Mouse (Mus musculus) forebrain, embryonic 13.5 days (tissue): ENCODE measurements at regions not wholly inside any gene's neighbourhood (a gene's known extent, or its start where the extent isn't known, plus 50 kb on each side); places are given as distances from the start of the nearest gene placed in this dataset.
A peak's percentile ranks its signal among the peaks of the same experiment; 100 is the strongest.

ENCODE experiments used
- ATAC-seq: fragments of 200-750 bp; cut with Nextera tagmentation; 2 replicates; pipeline ENCODE4 v1.8.0; 2017
- H3K27ac ChIP-seq: fragments of 300-500 bp; sonication (generic); 2 replicates; pipeline ENCODE4 v1.5.1; 2015; ENCODE audit warnings: inconsistent platforms, mild to moderate bottlenecking, moderate library complexity
- H3K27me3 ChIP-seq: fragments of 300-500 bp; sonication (generic); 2 replicates; pipeline ENCODE4 v1.6.1; 2015; ENCODE audit warnings: mild to moderate bottlenecking, inconsistent platforms
- H3K36me3 ChIP-seq: fragments of 300-500 bp; sonication (generic); 2 replicates; pipeline ENCODE4 v1.6.1; 2015; ENCODE audit warnings: mild to moderate bottlenecking, inconsistent platforms; ENCODE audit not compliant: poor library complexity, severe bottlenecking
- H3K4me1 ChIP-seq: fragments of 300-500 bp; sonication (generic); 2 replicates; pipeline ENCODE4 v1.6.1; 2015; ENCODE audit warnings: inconsistent platforms
- H3K4me2 ChIP-seq: fragments of 300-500 bp; sonication (generic); 2 replicates; pipeline ENCODE4 v1.6.1; 2015; ENCODE audit warnings: inconsistent platforms, mild to moderate bottlenecking, moderate library complexity
- H3K4me3 ChIP-seq: fragments of 300-500 bp; sonication (generic); 2 replicates; pipeline ENCODE4 v1.5.1; 2015; ENCODE audit warnings: mild to moderate bottlenecking, inconsistent platforms
- H3K9ac ChIP-seq: fragments of 300-500 bp; sonication (generic); 2 replicates; pipeline ENCODE4 v1.6.1; 2015; ENCODE audit warnings: mild to moderate bottlenecking, inconsistent platforms
- H3K9me3 ChIP-seq: fragments of 300-500 bp; sonication (generic); replicated peaks from 2 replicates; pipeline ENCODE4 v1.6.1; 2016; ENCODE audit warnings: inconsistent platforms
- WGBS: fragments of 180-500 bp; shearing (Covaris S2); methylation state at CpG from one replicate; pipeline ENCODE4 v1.1.7; 2015; 5-methylcytosine and 5-hydroxymethylcytosine counted together

DNA sequence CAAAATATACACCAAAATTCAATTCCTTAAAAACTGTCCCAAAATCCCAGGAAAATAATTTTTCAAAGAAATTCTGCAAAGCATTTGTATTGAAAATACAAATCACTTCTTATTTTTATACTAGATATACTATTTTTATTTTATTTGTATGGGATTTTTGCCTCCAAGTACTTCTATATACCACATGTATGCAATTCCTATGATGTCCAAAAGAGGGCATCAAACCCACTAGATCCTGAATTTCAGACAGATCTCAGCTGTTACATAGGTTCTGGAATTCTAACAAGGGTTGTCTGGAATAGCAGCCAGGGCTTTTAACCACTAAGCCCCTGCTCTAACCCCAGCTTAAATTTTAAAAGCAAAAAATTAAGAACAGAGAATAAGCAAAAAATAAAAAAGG, 185.2 kb upstream of the Dgkb start:
- Histone ChIP-seq H3K4me3 (no peak overlapping the region), H3K27me3 (no peaks in the 10 kb centered on the region), H3K4me2 (no peak overlapping the region), H3K36me3 (no peaks in the 10 kb centered on the region), H3K27ac (no peak overlapping the region), H3K9ac (no peak overlapping the region), H3K9me3 (no peaks in the 10 kb centered on the region), H3K4me1 (no peaks in the 10 kb centered on the region)
- no peak for ATAC-seq

DNA sequence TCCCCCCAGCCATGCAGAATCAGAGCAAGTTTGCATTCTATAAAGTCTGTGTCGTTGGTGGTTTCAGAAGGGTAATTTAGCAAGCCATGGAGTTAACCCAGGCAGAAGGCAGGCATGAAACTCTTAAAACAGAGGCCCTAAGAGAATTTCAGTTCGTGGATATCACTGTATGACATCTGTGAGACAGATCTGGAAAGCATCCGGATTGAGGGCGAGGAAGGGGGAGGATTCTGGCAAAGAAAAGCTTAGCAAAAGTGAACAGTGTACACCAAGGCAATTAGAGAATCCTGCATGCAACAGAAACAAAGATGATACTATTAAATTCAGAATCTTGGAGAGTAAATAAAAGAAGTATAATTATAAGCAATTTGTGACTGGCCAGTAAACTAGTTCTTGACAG, 184.2 kb upstream of the Dgkb start:
- no peaks in the 10 kb centered on the region for H3K9me3 ChIP-seq
- no peak overlapping the region for H3K4me2 ChIP-seq
- WGBS: 85% methylated on average over 4 of the region's 4 CpGs
- no peaks in the 10 kb centered on the region for H3K27me3 ChIP-seq
- H3K4me3 ChIP-seq: no peak overlapping the region
- no peaks in the 10 kb centered on the region for H3K4me1 ChIP-seq
- no peak for ATAC-seq
- no peak overlapping the region for H3K9ac ChIP-seq
- H3K27ac ChIP-seq: no peak overlapping the region
- H3K36me3 ChIP-seq: no peaks in the 10 kb centered on the region

GRCm38 (mm10) chr12:37646186-37646585, 171.3 kb upstream of the Dgkb start:
- no peak overlapping the region for H3K4me2 ChIP-seq
- no peak overlapping the region for H3K4me3 ChIP-seq
- ATAC-seq: no peak
- no peak overlapping the region for H3K27ac ChIP-seq
- H3K9ac ChIP-seq: no peak overlapping the region
- no peaks in the 10 kb centered on the region for H3K27me3 ChIP-seq
- no peaks in the 10 kb centered on the region for H3K36me3 ChIP-seq
- H3K4me1 ChIP-seq: no peaks in the 10 kb centered on the region
- H3K9me3 ChIP-seq: no peaks in the 10 kb centered on the region
- 65% methylated on average over 3 of the region's 3 CpGs for WGBS

DNA sequence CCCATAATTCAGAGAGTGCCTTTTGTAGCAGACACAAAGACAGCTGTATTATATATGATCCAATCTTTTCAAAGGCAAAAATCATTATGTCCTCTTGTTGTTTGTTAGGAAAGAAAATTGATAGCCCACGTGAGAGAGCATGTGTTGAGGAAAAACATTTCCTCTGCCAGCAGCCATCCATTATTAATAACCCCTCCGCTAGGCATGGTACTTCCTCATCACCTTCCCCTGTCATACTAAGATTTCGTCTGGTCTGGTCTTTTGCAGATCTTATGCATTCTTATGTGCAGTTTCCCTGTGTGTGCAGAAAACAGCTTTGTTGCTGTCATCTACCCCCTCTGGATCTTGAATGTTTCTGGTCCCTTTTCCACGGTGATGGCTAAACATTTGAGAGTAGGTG, 164.2 kb upstream of the Dgkb start:
- H3K27me3 ChIP-seq: no peaks in the 10 kb centered on the region
- ATAC-seq: peak; percentile 30; the same call in 1 of the 2 replicates
- H3K4me3 ChIP-seq: no peak overlapping the region
- H3K4me2 ChIP-seq: no peak overlapping the region
- no peaks in the 10 kb centered on the region for H3K36me3 ChIP-seq
- H3K9ac ChIP-seq: no peak overlapping the region
- H3K4me1 ChIP-seq: no peaks in the 10 kb centered on the region
- H3K9me3 ChIP-seq: no peaks in the 10 kb centered on the region
- WGBS: 73% methylated on average over 4 of the region's 4 CpGs
- H3K27ac ChIP-seq: no peak overlapping the region

- Histone ChIP-seq H3K4me3 (no peak overlapping the region), H3K27me3 (no peaks in the 10 kb centered on the region), H3K9ac (no peak overlapping the region), H3K9me3 (no peaks in the 10 kb centered on the region), H3K4me1 (no peaks in the 10 kb centered on the region), H3K4me2 (no peak overlapping the region), H3K36me3 (no peaks in the 10 kb centered on the region), H3K27ac (no peak overlapping the region)
- no peak for ATAC-seq
Measured at GRCm38 (mm10) chr12:37654256-37654655, 163.3 kb upstream of the Dgkb start.

DNA sequence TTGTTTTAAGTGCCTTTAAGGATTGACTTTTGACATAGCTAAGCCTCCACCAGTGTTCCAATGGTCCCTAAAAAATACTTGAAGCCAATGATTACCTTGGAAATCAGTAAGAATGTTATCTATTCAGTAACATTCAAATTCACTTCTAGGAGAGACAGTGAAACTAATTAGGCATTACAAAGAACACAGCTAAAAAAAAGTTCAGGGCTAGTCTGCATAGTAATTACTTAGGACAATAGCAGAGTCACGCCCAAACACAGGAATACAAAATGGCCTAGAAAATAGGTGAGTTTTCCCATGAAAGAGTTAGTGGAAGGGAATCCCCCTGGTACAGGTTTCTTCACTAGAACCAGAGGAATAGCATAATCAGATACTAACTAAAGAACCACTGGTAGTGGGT, 157.5 kb upstream of the Dgkb start:
- no peak for ATAC-seq
- Histone ChIP-seq H3K4me3 (no peak overlapping the region), H3K4me2 (no peak overlapping the region), H3K4me1 (no peaks in the 10 kb centered on the region), H3K36me3 (no peaks in the 10 kb centered on the region), H3K9ac (no peak overlapping the region), H3K27me3 (no peaks in the 10 kb centered on the region), H3K27ac (no peak overlapping the region), H3K9me3 (no peaks in the 10 kb centered on the region)
- 57% methylated on average over 1 of the region's 1 CpGs for WGBS

DNA sequence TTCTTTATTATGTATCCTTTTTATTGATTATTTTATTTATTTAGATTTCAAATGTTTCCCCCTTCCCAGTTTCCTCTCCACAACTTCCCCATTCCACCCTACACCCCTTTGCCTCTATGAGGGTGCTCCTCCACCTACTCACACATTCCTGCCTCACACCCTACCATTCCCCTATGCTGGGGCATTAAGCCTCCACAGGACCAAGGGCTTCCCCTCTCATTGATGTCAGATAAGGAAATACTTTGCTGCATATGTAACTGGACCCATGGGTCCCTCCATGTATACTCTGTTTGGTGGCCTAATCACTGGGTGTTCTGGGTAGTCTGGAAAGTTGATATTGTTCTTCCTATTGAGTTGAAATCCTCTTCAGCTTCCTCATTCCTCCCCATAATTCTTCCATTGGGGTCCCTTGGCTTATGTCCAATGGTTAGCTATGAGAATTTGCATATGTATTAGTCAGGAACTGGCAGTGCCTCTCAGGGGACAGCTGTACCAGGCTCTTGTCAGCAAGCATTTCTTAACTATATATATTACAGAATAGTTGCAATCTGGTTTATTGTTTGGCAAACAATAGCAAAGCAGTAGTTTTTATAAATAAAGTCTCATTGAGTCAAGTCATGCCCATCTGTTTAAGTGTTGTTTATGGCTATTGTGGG, 134.9 kb upstream of the Dgkb start:
- Histone ChIP-seq H3K27me3 (no peaks in the 10 kb centered on the region), H3K4me2 (no peak overlapping the region), H3K9me3 (no peaks in the 10 kb centered on the region), H3K9ac (no peak overlapping the region), H3K4me3 (no peak overlapping the region), H3K4me1 (peaks cover 4% of the 10 kb centered on the region; the same call in 1 of the 2 replicates), H3K36me3 (no peaks in the 10 kb centered on the region), H3K27ac (no peak overlapping the region)
- ATAC-seq: peak; percentile 88

- 69% methylated on average over 2 of the region's 2 CpGs for WGBS
- peak; percentile 59; the same call in 1 of the 2 replicates for ATAC-seq
- H3K9ac ChIP-seq: no peak overlapping the region
Measured at GRCm38 (mm10) chr12:37692584-37692983, 124.9 kb upstream of the Dgkb start.

More at GRCm38 (mm10) chr12:37692584-37692983, 124.9 kb upstream of the Dgkb start:
- Histone ChIP-seq H3K27ac (no peak overlapping the region), H3K4me3 (no peak overlapping the region), H3K4me2 (no peak overlapping the region), H3K9me3 (no peaks in the 10 kb centered on the region), H3K27me3 (no peaks in the 10 kb centered on the region), H3K36me3 (no peaks in the 10 kb centered on the region), H3K4me1 (no peaks in the 10 kb centered on the region)
